ENCODE assay signal across 21 mouse cellular contexts in the genomic region with DNA sequence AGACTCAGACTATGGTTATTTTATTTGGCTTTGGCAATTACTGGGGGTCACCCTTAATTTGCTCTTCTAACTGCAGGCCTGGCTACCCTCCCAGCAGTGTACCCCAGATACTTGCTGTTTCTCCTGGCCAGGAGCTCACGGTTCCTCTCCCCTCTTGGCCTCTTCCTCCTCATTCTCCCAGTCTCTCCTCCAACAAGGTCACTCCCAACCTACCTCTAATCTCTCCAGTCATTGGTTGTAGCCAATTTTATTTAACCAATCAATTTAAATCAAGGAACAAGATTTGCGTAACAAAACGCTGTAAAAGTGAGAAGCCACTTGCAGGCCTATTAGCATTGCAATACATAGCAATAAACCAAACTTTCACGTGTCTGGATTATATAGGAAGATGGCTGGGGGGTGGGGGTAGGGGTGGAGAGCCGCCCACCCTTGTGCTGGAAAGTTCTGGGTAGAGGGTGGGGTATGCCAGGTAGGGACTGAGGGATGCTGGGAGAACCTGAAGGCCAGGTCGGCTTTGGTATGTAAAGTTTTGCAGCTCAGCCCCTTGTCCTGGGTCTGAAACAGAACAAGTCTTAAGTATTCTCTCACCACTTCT. TPM values are rescaled to one million over a fixed set of nuclear protein-coding genes. Genes with fewer than 3 reads are reported as not detected.
DNase-seq lines count a peak whose midpoint lies in the region; ATAC-seq and TF ChIP-seq lines count a peak whose summit lies in the region.
"Had no signal": no experiment of that assay in that cellular context is flagged by ENCODE, and none has a peak within 500 bp of the region (broad histone marks: within the 10 kb centered on the region; RNA-seq: fewer than 3 reads in every experiment).

No protein-coding gene starts in this region.

- no peak overlapping the region for H3K4me2 ChIP-seq in hindbrain, embryonic 12.5 days (replicated peaks)
- H3K4me2 ChIP-seq: embryonic facial prominence, embryonic 12.5 days; forebrain, embryonic 13.5 days; forebrain, embryonic 15.5 days had no signal

- peak overlapping the region; percentile 66 for H3K9ac ChIP-seq in ES-Bruce4 (ENCODE audit: low read depth, poor library complexity, severe bottlenecking)
- H3K9ac ChIP-seq in ES-E14 (ENCODE audit: insufficient read depth, low read depth, low read length, poor library complexity, severe bottlenecking) = peak overlapping the region; percentile 65
- H3K9ac ChIP-seq in hindbrain, embryonic 12.5 days = no peak overlapping the region
- H3K9ac ChIP-seq: embryonic facial prominence, embryonic 12.5 days; forebrain, embryonic 13.5 days; forebrain, embryonic 15.5 days had no signal

- DNase-seq in A20 (ENCODE audit: low read depth, low spot score) (peak; percentile 87), ES-E14 (ENCODE audit: low read depth, low spot score) (peak; percentile 65), R1 (ENCODE audit: low read depth, low spot score) (peak; percentile 90)
- DNase-seq in thymus, postnatal 10 days (ENCODE audit: low spot score in 2 of 2) = no peak
- DNase-seq in adrenal gland, postnatal 14 days = no peak
- DNase-seq: adrenal gland, adult 2 months; adrenal gland, postnatal 10 days; adrenal gland, postnatal 36 days; cerebellum, adult 11-12 months; cerebellum, adult 2 months; cerebellum, adult 9-10 months; cerebellum, postnatal 10 days; cerebellum, postnatal 25 days had no signal

- in situ Hi-C loops in ES-E14 (cut with MboI; ENCODE audit: low sequenced_read_pairs in 2 of 2, unreplicated experiment in 2 of 2) = no loop called here

- peak overlapping the region; percentile 66 for H3K4me3 ChIP-seq in ES-Bruce4 (ENCODE audit: low read depth, low read length)
- H3K4me3 ChIP-seq in ES-E14 (ENCODE audit: insufficient read depth in 1 of 2, low read depth in 1 of 2, low read length in 2 of 2, poor library complexity in 1 of 2, severe bottlenecking in 1 of 2) = peak overlapping the region; percentile 68 to 73
- no peak overlapping the region for H3K4me3 ChIP-seq in hindbrain, embryonic 12.5 days
- H3K4me3 ChIP-seq: embryonic facial prominence, embryonic 10.5 days; embryonic facial prominence, embryonic 12.5 days; forebrain, embryonic 13.5 days; forebrain, embryonic 15.5 days had no signal

- H3K36me3 ChIP-seq in ES-Bruce4 (ENCODE audit: control insufficient read depth, insufficient read depth, low read length, poor library complexity, severe bottlenecking) = 0 out of 2 replicates have a peak, but pooled peaks cover 2% of the 10 kb centered on the region
- H3K36me3 ChIP-seq in ES-E14 (ENCODE audit: control insufficient read depth, insufficient read depth, low read length, poor library complexity, severe bottlenecking) = peaks cover 6% of the 10 kb centered on the region
- H3K36me3 ChIP-seq in hindbrain, embryonic 12.5 days = no peaks in the 10 kb centered on the region
- H3K36me3 ChIP-seq: embryonic facial prominence, embryonic 10.5 days; embryonic facial prominence, embryonic 12.5 days; forebrain, embryonic 15.5 days had no signal

- H3K27ac ChIP-seq in ES-Bruce4 (ENCODE audit: insufficient read depth, low read length) (peak overlapping the region; percentile 76), ES-E14 (ENCODE audit: insufficient read depth, low read depth, low read length, poor library complexity, severe bottlenecking) (peak overlapping the region; percentile 78)
- H3K27ac ChIP-seq in hindbrain, embryonic 12.5 days = no peak overlapping the region
- H3K27ac ChIP-seq: embryonic facial prominence, embryonic 10.5 days; embryonic facial prominence, embryonic 12.5 days; forebrain, embryonic 13.5 days; forebrain, embryonic 15.5 days had no signal

- H3K4me1 ChIP-seq in ES-Bruce4 (ENCODE audit: control insufficient read depth, insufficient read depth, low read length) = peaks cover 2% of the 10 kb centered on the region
- peaks cover 6% of the 10 kb centered on the region in 2 experiments for H3K4me1 ChIP-seq in ES-E14 (ENCODE audit: control insufficient read depth in 2 of 2, insufficient read depth in 2 of 2, low read length in 2 of 2, poor library complexity in 1 of 2)
- H3K4me1 ChIP-seq in hindbrain, embryonic 12.5 days = no peaks in the 10 kb centered on the region
- H3K4me1 ChIP-seq: embryonic facial prominence, embryonic 10.5 days; embryonic facial prominence, embryonic 12.5 days; forebrain, embryonic 13.5 days; forebrain, embryonic 15.5 days had no signal

- peak; percentile 71; the same call in 1 of the 2 replicates for TF ChIP-seq EP300 in ES-Bruce4 (IDR thresholded peaks at IDR 0.05; ENCODE audit: insufficient read depth, low read depth, low read length)

- no peak for ATAC-seq in hindbrain, embryonic 12.5 days (ENCODE audit: low FRiP score)
- no peak for ATAC-seq in activated CD4-positive, CD25-positive, alpha-beta regulatory T cell, adult 4 months
- ATAC-seq: forebrain, embryonic 13.5 days; forebrain, embryonic 15.5 days had no signal

- H3K9me3 ChIP-seq in ES-Bruce4 (replicated peaks; ENCODE audit: control insufficient read depth, insufficient read depth, low read length, poor library complexity, severe bottlenecking) (0 out of 2 replicates have a peak, but pooled peaks cover 3% of the 10 kb centered on the region), ES-E14 (ENCODE audit: control insufficient read depth, insufficient read depth, low read depth, low read length) (no peaks in the 10 kb centered on the region)
- H3K9me3 ChIP-seq in hindbrain, embryonic 12.5 days (replicated peaks) = no peaks in the 10 kb centered on the region
- H3K9me3 ChIP-seq: embryonic facial prominence, embryonic 10.5 days; embryonic facial prominence, embryonic 12.5 days; forebrain, embryonic 13.5 days; forebrain, embryonic 15.5 days had no signal

- no peaks in the 10 kb centered on the region for H3K27me3 ChIP-seq in ES-Bruce4 (ENCODE audit: control insufficient read depth, insufficient read depth, low read length, poor library complexity, severe bottlenecking)
- H3K27me3 ChIP-seq in hindbrain, embryonic 12.5 days = no peaks in the 10 kb centered on the region
- H3K27me3 ChIP-seq: embryonic facial prominence, embryonic 12.5 days; forebrain, embryonic 13.5 days; forebrain, embryonic 15.5 days; Patski had no signal

- TF ChIP-seq POLR2A in ES-Bruce4 (IDR thresholded peaks at IDR 0.05; ENCODE audit: insufficient read depth, low read length) = peak; percentile 66

- no peak for TF ChIP-seq CTCF in ES-Bruce4 (IDR thresholded peaks at IDR 0.05; ENCODE audit: low read depth, low read length)

- 66% methylated on average over 6 of the region's 6 CpGs for WGBS in hindbrain, embryonic 12.5 days

TF ChIP-seq in ES-E14, 5 proteins besides CTCF, POLR2A, EP300 and RAD21:
- TF ChIP-seq CHD2 (IDR thresholded peaks at IDR 0.05; ENCODE audit: low read depth, low read length) (0 out of 2 replicates have a peak, but pooled peaks have one; percentile 31), ZNF384 (IDR thresholded peaks at IDR 0.05; ENCODE audit: low read depth, low read length) (no peak), ZC3H11A (IDR thresholded peaks at IDR 0.05; ENCODE audit: borderline replicate concordance, low read depth, low read length) (no peak), HCFC1 (IDR thresholded peaks at IDR 0.05; ENCODE audit: borderline replicate concordance, insufficient read depth, low read length) (no peak), MAFK (IDR thresholded peaks at IDR 0.05; ENCODE audit: insufficient read depth, low read depth, low read length) (no peak)

RNA-seq across cellular contexts. Expression of a gene that starts 36.9 kb away (rescaled TPM):
- polyA plus RNA-seq in ES-Bruce4 (2011; ENCODE audit: insufficient read depth, insufficient read length, low read depth, missing spikeins) = 0.37 TPM in 1 of 2 replicates, not detected in the other
- 0.13 and 0.26 TPM in 2 replicates for total RNA-seq in ES-E14 (2012; rRNA removed)
- polyA plus RNA-seq in hindbrain, embryonic 12.5 days (2016; fragmentation: Nextera tagmentation; extraction: Ambion mirVana) = 0.21 and 0.27 TPM in 2 replicates
- total RNA-seq in adrenal gland, postnatal 14 days (2021) = not detected in 2 replicates
- not detected for polyA plus RNA-seq in activated CD4-positive, CD25-positive, alpha-beta regulatory T cell, adult 4 months (2017; shearing (Covaris generic))
- total RNA-seq: adrenal gland, adult 2 months; adrenal gland, postnatal 36 days had no signal
- polyA plus RNA-seq: embryonic facial prominence, embryonic 10.5 days had no signal

RNA-seq across cellular contexts. Expression of a gene that starts 38.1 kb away (rescaled TPM):
- polyA plus RNA-seq in ES-Bruce4 (2011; ENCODE audit: insufficient read depth, insufficient read length, low read depth, missing spikeins) = 266 and 305 TPM in 2 replicates
- total RNA-seq in ES-E14 (2012; rRNA removed) = 236 and 303 TPM in 2 replicates
- 267 and 378 TPM in 2 replicates for polyA plus RNA-seq in hindbrain, embryonic 12.5 days (2016; fragmentation: Nextera tagmentation; extraction: Ambion mirVana)
- total RNA-seq in adrenal gland, postnatal 14 days (2021) = 975 and 1,034 TPM in 2 replicates
- 100 to 1,000 TPM; 684 to 742 TPM for polyA plus RNA-seq in activated CD4-positive, CD25-positive, alpha-beta regulatory T cell, adult 4 months (2017; shearing (Covaris generic))

RNA-seq across cellular contexts. Expression of a gene that starts 50.7 kb away (rescaled TPM):
- 23.6 and 29.9 TPM in 2 replicates for polyA plus RNA-seq in ES-Bruce4 (2011; ENCODE audit: insufficient read depth, insufficient read length, low read depth, missing spikeins)
- total RNA-seq in ES-E14 (2012; rRNA removed) = 25.4 and 29.1 TPM in 2 replicates
- polyA plus RNA-seq in hindbrain, embryonic 12.5 days (2016; fragmentation: Nextera tagmentation; extraction: Ambion mirVana) = 38.1 and 45.0 TPM in 2 replicates
- 21.6 and 25.6 TPM in 2 replicates for total RNA-seq in adrenal gland, postnatal 14 days (2021)
- polyA plus RNA-seq in activated CD4-positive, CD25-positive, alpha-beta regulatory T cell, adult 4 months (2017; shearing (Covaris generic)) = 10 to 100 TPM; 16.9 to 21.4 TPM

RNA-seq across cellular contexts. Expression of a gene that starts 50.7 kb away (rescaled TPM):
- polyA plus RNA-seq in ES-Bruce4 (2011; ENCODE audit: insufficient read depth, insufficient read length, low read depth, missing spikeins) = 67.3 and 80.1 TPM in 2 replicates
- total RNA-seq in ES-E14 (2012; rRNA removed) = 109 and 137 TPM in 2 replicates
- polyA plus RNA-seq in hindbrain, embryonic 12.5 days (2016; fragmentation: Nextera tagmentation; extraction: Ambion mirVana) = 114 and 115 TPM in 2 replicates
- total RNA-seq in adrenal gland, postnatal 14 days (2021) = 37.9 and 41.9 TPM in 2 replicates
- polyA plus RNA-seq in activated CD4-positive, CD25-positive, alpha-beta regulatory T cell, adult 4 months (2017; shearing (Covaris generic)) = 10 to 100 TPM; 78.4 to 96.2 TPM

Comparison
In these comparisons a context has a peak if more than half of its experiments do, and no peak if none do; other contexts are left out.
1. DNase-seq: peak in A20 (single experiment), ES-E14 (single experiment) and R1 (single experiment); none in thymus, postnatal 10 days (0 of 2) and adrenal gland, postnatal 14 days (single experiment).